Mouse (Mus musculus) thymus, adult 2 months (tissue): ENCODE results near the gene 4921536K21Rik.

Experiments used
- CTCF ChIP-seq: fragments of 200-500 bp; IDR thresholded peaks from 2 replicates; pipeline ENCODE4 v1.5.1; 2012; ENCODE audit warnings: mild to moderate bottlenecking, control low read depth, low read length, moderate library complexity, borderline replicate concordance; ENCODE audit not compliant: control insufficient read depth, poor library complexity, insufficient read depth; ENCODE audit errors: extremely low read depth
- POLR2A ChIP-seq: fragments of 200-500 bp; IDR thresholded peaks from 2 replicates; pipeline ENCODE4 v1.6.1; 2012; ENCODE audit warnings: mild to moderate bottlenecking, low read length, control low read depth, moderate library complexity; ENCODE audit not compliant: control insufficient read depth, poor library complexity, insufficient read depth; ENCODE audit errors: extremely low read depth

GRCm38 (mm10) chr11:3918738-3919137, 23.8 kb upstream of the 4921536K21Rik start:
- TF ChIP-seq CTCF = no peak
- no peak for TF ChIP-seq POLR2A
